Comparison of ENCODE assay signal across 13 mouse cellular contexts in the genomic region with DNA sequence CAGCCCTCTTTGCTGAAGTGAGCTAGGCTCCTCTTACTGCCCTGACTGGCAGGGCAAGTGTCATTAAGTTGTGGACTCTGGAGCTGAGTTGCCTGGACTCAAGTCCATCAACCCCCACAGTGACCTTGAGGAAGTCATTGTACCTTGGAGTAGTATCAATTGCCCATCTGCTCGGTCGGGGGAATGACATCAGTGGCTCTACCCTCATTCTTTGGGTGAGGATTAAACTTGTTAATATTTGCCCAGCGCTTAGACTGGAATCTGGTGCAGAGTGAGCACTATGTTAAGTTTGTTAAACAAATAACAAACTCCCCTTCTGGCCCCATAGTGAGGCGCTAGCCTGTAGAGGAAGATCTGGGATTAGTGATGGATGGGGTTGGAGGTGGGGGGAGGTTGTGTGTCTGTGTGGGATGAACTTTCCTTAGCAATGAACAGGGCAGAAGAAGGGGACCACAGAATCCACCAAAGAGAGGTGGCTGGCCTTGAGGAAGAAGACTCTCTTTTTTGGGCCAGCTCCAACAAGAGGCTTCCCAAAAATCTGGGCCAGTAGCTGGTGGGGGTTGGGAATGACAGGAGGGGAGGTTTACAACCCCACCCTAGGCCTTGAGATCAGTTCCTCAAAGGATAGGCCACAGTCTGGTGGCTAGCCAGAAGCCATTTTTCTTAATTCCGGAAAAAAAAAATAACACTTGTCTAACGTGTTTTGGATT. TPM values are rescaled to one million over a fixed set of nuclear protein-coding genes. Genes with fewer than 3 reads are reported as not detected.
DNase-seq lines count a peak whose midpoint lies in the region; ATAC-seq and TF ChIP-seq lines count a peak whose summit lies in the region.
"Had no signal": no experiment of that assay in that cellular context is flagged by ENCODE, and none has a peak within 500 bp of the region (broad histone marks: within the 10 kb centered on the region; RNA-seq: fewer than 3 reads in every experiment).

No protein-coding gene starts in this region.

- WGBS in neural tube, embryonic 15.5 days, result 22% methylated on average over 6 of the region's 6 CpGs
- 15% methylated on average over 6 of the region's 6 CpGs for WGBS in small intestine, adult 2 months

- TF ChIP-seq CTCF in small intestine, adult 2 months (IDR thresholded peaks at IDR 0.05; ENCODE audit: extremely low read depth, insufficient read length, insufficient replicate concordance, low read depth, low read length), result no peak

- H3K27me3 ChIP-seq in neural tube, embryonic 15.5 days (replicated peaks), result peaks cover 29% of the 10 kb centered on the region
- H3K27me3 ChIP-seq in small intestine, adult 2 months (ENCODE audit: control insufficient read depth, insufficient read depth, low read length), result no peaks in the 10 kb centered on the region

- H3K27ac ChIP-seq in neural tube, embryonic 15.5 days (replicated peaks), result no peak overlapping the region
- H3K27ac ChIP-seq in small intestine, adult 2 months (ENCODE audit: insufficient read depth, low read depth, low read length), result peak overlapping the region; percentile 45; the same call in 1 of the 2 replicates
- H3K27ac ChIP-seq: left cerebral cortex, adult 2 months had no signal

- no peaks in the 10 kb centered on the region for H3K36me3 ChIP-seq in neural tube, embryonic 15.5 days
- H3K36me3 ChIP-seq in small intestine, adult 2 months (ENCODE audit: control insufficient read depth, insufficient read depth, low read length), result no peaks in the 10 kb centered on the region
- H3K36me3 ChIP-seq: heart, embryonic 12.5 days; neural tube, embryonic 12.5 days had no signal

- no peak for ATAC-seq in neural tube, embryonic 15.5 days (ENCODE audit: low FRiP score)

- H3K9ac ChIP-seq in neural tube, embryonic 15.5 days (replicated peaks), result no peak overlapping the region
- H3K9ac ChIP-seq: heart, embryonic 12.5 days; neural tube, embryonic 12.5 days had no signal

- peaks cover 46% of the 10 kb centered on the region for H3K4me1 ChIP-seq in neural tube, embryonic 15.5 days
- peaks cover 38% of the 10 kb centered on the region for H3K4me1 ChIP-seq in small intestine, adult 2 months (ENCODE audit: control insufficient read depth, insufficient read depth, insufficient read length, low read length)

- no peak overlapping the region for H3K4me2 ChIP-seq in neural tube, embryonic 15.5 days

- TF ChIP-seq POLR2A in small intestine, adult 2 months (IDR thresholded peaks at IDR 0.05; ENCODE audit: low read depth, low read length), result no peak

- peak; percentile 30 for DNase-seq in adrenal gland, postnatal 14 days
- no peak for DNase-seq in adrenal gland, postnatal 25 days
- peak; percentile 44 for DNase-seq in neural tube, embryonic 10.5 days (ENCODE audit: extremely low spot score, low spot score)
- DNase-seq in kidney, postnatal 10 days, result peak; percentile 48
- DNase-seq in right cerebral cortex, postnatal 14 days, result no peak
- DNase-seq in urinary bladder, postnatal 10 days (ENCODE audit: low spot score), result no peak
- DNase-seq: spleen, adult 18-20 months; thymus, postnatal 4 days had no signal

- no peak overlapping the region for H3K4me3 ChIP-seq in neural tube, embryonic 15.5 days (replicated peaks)
- H3K4me3 ChIP-seq in small intestine, adult 2 months (ENCODE audit: low read depth, low read length), result no peak overlapping the region
- H3K4me3 ChIP-seq: heart, embryonic 12.5 days; left cerebral cortex, adult 2 months; neural tube, embryonic 12.5 days had no signal

- no peaks in the 10 kb centered on the region for H3K9me3 ChIP-seq in neural tube, embryonic 15.5 days (replicated peaks)
- H3K9me3 ChIP-seq: heart, embryonic 12.5 days; neural tube, embryonic 12.5 days had no signal

RNA-seq across cellular contexts. Expression of a gene that starts 4.2 kb away (rescaled TPM):
- 98.9 and 107 TPM in 2 replicates for total RNA-seq in adrenal gland, postnatal 14 days (2021)
- 137 and 157 TPM in 2 replicates for total RNA-seq in adrenal gland, postnatal 25 days (2021)
- polyA plus RNA-seq in neural tube, embryonic 15.5 days (2015; fragmentation: Nextera tagmentation; extraction: Ambion mirVana), result 20.5 and 24.2 TPM in 2 replicates
- 37.4 and 136 TPM in 2 replicates for polyA plus RNA-seq in small intestine, adult 2 months (2012; rRNA removed)

Comparison
In these comparisons a context has a peak if more than half of its experiments do, and no peak if none do; other contexts are left out.
1. DNase-seq: peak in adrenal gland, postnatal 14 days (single experiment), neural tube, embryonic 10.5 days (single experiment) and kidney, postnatal 10 days (single experiment); none in adrenal gland, postnatal 25 days (single experiment), right cerebral cortex, postnatal 14 days (single experiment) and urinary bladder, postnatal 10 days (single experiment).